Mouse (Mus musculus) liver, embryonic 14.5 days (tissue): ENCODE results near the gene Cdh22. TPM values are rescaled to one million over a fixed set of nuclear protein-coding genes. Genes with fewer than 3 reads are reported as not detected.

ENCODE experiments used
- ATAC-seq: fragments of 200-750 bp; cut with Nextera tagmentation; 2 replicates; pipeline ENCODE4 v1.8.0; 2017; ENCODE audit warnings: moderate number of reproducible peaks, mild to moderate bottlenecking, moderate library complexity; ENCODE audit not compliant: insufficient read depth
- DNase-seq, 3 experiments: peaks; one replicate each; pipeline ENCODE4 v3.0.0-alpha.2; 2012 to 2013; ENCODE audit warnings: low read depth in 3 of 3, low spot score in 3 of 3
- H3K27ac ChIP-seq: fragments of 300-500 bp; sonication (generic); 2 replicates; pipeline ENCODE4 v1.5.1; 2014; ENCODE audit warnings: moderate library complexity, mild to moderate bottlenecking, control low read depth, inconsistent platforms
- H3K27me3 ChIP-seq: fragments of 300-500 bp; sonication (generic); 2 replicates; pipeline ENCODE4 v1.6.1; 2014; ENCODE audit warnings: mild to moderate bottlenecking, low read length, moderate library complexity; ENCODE audit not compliant: control insufficient read depth, insufficient read depth
- H3K36me3 ChIP-seq: fragments of 300-500 bp; sonication (generic); replicated peaks from 2 replicates; pipeline ENCODE4 v1.6.1; 2014; ENCODE audit warnings: low read depth; ENCODE audit not compliant: control insufficient read depth, insufficient read depth
- H3K4me1 ChIP-seq, 2 experiments: fragments of 200-500 bp in 1 of 2; fragments of 300-500 bp in 1 of 2; sonication (generic) in 1 of 2; replicated peaks; 2 replicates each; pipeline ENCODE4 v1.6.1; 2012 to 2014; ENCODE audit warnings: antibody characterized with exemption in 1 of 2, inconsistent platforms in 1 of 2, low read length in 1 of 2; ENCODE audit not compliant: control insufficient read depth in 2 of 2, insufficient read depth in 2 of 2
- H3K4me2 ChIP-seq: fragments of 300-500 bp; sonication (generic); 2 replicates; pipeline ENCODE4 v1.6.1; 2014; ENCODE audit warnings: low read depth, mild to moderate bottlenecking, control low read depth, moderate library complexity
- H3K4me3 ChIP-seq, 2 experiments: fragments of 200-500 bp in 1 of 2; fragments of 300-500 bp in 1 of 2; sonication (generic) in 1 of 2; 2 replicates each; pipeline ENCODE4 v1.5.1; 2012 to 2014; ENCODE audit warnings: low read depth in 2 of 2, low read length in 2 of 2, mild to moderate bottlenecking in 2 of 2, control low read depth in 1 of 2, inconsistent platforms in 1 of 2, moderate library complexity in 1 of 2; ENCODE audit not compliant: insufficient read depth in 1 of 2
- H3K9ac ChIP-seq: fragments of 300-500 bp; sonication (generic); replicated peaks from 2 replicates; pipeline ENCODE4 v1.6.1; 2014; ENCODE audit warnings: mild to moderate bottlenecking, control low read depth, moderate library complexity
- H3K9me3 ChIP-seq: fragments of 300-500 bp; sonication (generic); 2 replicates; pipeline ENCODE4 v1.6.1; 2016; ENCODE audit warnings: low read length, mixed read lengths; ENCODE audit not compliant: control insufficient read depth
- CTCF ChIP-seq: IDR thresholded peaks from 2 replicates; pipeline ENCODE4 v1.5.1; 2016; ENCODE audit warnings: antibody characterized with exemption, low read depth, control low read depth
- EP300 ChIP-seq: IDR thresholded peaks from 2 replicates; pipeline ENCODE4 v1.6.1; 2016; ENCODE audit warnings: antibody characterized with exemption, low read depth
- WGBS: fragments of 180-500 bp; shearing (Covaris S2); extraction: QIAGEN DNeasy Blood & Tissue Kit; methylation state at CpG from one replicate; pipeline ENCODE4 v1.1.7; 2014; ENCODE audit not compliant: insufficient replicate concordance; 5-methylcytosine and 5-hydroxymethylcytosine counted together
- polyA plus RNA-seq, 2 experiments: library from polyadenylated mRNA; depleted of rRNA in 1 of 2; stranded (reverse) in 1 of 2; unstranded in 1 of 2; fragments of >200 nt; fragmentation: Nextera tagmentation in 1 of 2; extraction: Ambion mirVana in 1 of 2; gene quantifications; 2 replicates each; pipeline versions ENCODE4 v1.2.1 to v1.2.3; 2012 to 2014

The Cdh22 gene
- polyA plus RNA-seq, 2 experiments = 0.02 TPM; not detected in 1

- Histone ChIP-seq H3K9ac (no peak overlapping the region), H3K27ac (no peak overlapping the region), H3K4me1 (no peaks in the 10 kb centered on the region), H3K4me2 (no peak overlapping the region), H3K36me3 (no peaks in the 10 kb centered on the region), H3K9me3 (no peaks in the 10 kb centered on the region), H3K4me3 (no peak overlapping the region), H3K27me3 (peaks cover 14% of the 10 kb centered on the region)
- DNase-seq (no peak), ATAC-seq (no peak)
- WGBS = 23% methylated on average over 9 of the region's 9 CpGs
- TF ChIP-seq EP300 (no peak), CTCF (no peak)
Observed at GRCm38 (mm10) chr2:165176965-165177364, 57.7 kb downstream of the Cdh22 start.

DNA sequence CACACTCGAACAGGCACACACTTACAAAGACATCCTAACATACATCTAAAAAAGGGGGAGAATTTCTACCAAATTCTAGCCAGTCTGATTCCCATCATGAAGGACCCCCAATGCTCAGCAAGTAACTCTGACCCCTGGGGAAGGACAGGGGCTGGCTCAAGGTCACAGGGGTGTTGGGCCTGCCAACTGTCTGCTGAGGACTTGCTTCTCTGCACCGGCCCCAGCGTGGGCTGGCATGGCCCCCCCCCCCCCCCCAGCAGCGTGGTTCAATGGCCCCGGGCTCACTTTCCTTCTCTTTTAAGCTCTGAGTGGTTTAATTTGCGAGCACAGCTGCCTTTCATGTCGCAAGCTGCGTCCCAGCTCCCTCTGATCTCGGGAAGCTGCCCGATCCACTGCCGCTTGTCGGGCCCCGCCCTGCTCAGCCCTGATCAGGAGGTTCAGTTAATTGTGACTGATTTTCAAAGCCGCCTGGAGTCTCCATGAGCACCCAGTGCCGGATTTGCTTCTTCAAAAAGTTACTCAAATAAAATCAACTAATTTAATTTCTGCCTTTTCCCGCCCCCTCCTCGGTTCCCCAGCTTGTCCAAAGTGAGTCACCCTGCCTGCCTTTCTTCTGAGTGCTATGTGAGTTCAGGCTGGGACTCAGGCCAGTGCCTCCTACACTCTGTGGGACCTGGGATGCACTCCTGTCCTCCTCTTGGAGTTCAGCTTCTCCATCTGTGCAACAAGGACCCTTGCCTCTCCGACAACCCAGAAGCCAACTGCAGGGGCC lies 67.8 kb downstream of the Cdh22 start:
- no peak overlapping the region for H3K9ac ChIP-seq
- no peak overlapping the region for H3K27ac ChIP-seq
- H3K4me2 ChIP-seq = no peak overlapping the region
- H3K36me3 ChIP-seq = no peaks in the 10 kb centered on the region
- TF ChIP-seq CTCF (no peak), EP300 (no peak)
- no peaks in the 10 kb centered on the region for H3K9me3 ChIP-seq
- no peak for DNase-seq
- no peaks in the 10 kb centered on the region for H3K4me1 ChIP-seq
- no peak overlapping the region for H3K4me3 ChIP-seq
- no peak for ATAC-seq
- H3K27me3 ChIP-seq = no peaks in the 10 kb centered on the region; the same call in none of the 2 replicates
- WGBS = 11% methylated on average over 18 of the region's 18 CpGs

- no peak overlapping the region for H3K4me2 ChIP-seq
- no peak overlapping the region for H3K27ac ChIP-seq
- WGBS = 8% methylated on average over 5 of the region's 5 CpGs
- H3K9me3 ChIP-seq = no peaks in the 10 kb centered on the region
- no peak overlapping the region for H3K4me3 ChIP-seq
- no peaks in the 10 kb centered on the region; the same call in none of the 2 replicates for H3K27me3 ChIP-seq
- TF ChIP-seq EP300 (no peak), CTCF (no peak)
- H3K4me1 ChIP-seq = no peaks in the 10 kb centered on the region
- no peak overlapping the region for H3K9ac ChIP-seq
- DNase-seq = no peak
- H3K36me3 ChIP-seq = no peaks in the 10 kb centered on the region
- no peak for ATAC-seq
Observed at GRCm38 (mm10) chr2:165162221-165162620, 72.4 kb downstream of the Cdh22 start.

DNA sequence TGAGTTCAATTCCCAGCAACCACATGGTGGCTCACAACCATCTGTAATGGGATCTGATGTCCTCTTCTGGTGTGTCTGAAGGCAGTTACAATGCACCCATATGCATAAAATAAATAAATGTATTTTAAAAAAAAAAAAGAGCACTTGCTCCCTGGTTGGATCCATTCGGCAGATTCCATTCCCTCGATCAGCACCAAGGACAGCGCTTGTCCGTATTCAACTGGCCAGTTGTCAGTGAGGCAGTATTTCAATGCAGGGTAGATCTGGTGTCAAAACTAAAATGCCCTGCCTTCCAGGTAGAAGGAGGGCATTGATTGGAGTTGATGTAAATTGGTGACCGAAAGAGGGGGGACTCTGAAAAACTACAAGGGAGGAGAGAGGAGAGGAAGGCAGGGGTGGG lies 74.2 kb downstream of the Cdh22 start:
- no peak for DNase-seq
- no peak for ATAC-seq
- H3K9me3 ChIP-seq = no peaks in the 10 kb centered on the region
- no peak overlapping the region for H3K9ac ChIP-seq
- no peaks in the 10 kb centered on the region for H3K4me1 ChIP-seq
- no peak overlapping the region for H3K4me2 ChIP-seq
- H3K27me3 ChIP-seq = no peaks in the 10 kb centered on the region
- no peak overlapping the region for H3K4me3 ChIP-seq
- H3K36me3 ChIP-seq = no peaks in the 10 kb centered on the region
- 17% methylated on average over 5 of the region's 5 CpGs for WGBS
- H3K27ac ChIP-seq = no peak overlapping the region
- TF ChIP-seq CTCF (no peak), EP300 (no peak)

- no peak for ATAC-seq
- Histone ChIP-seq H3K36me3 (no peaks in the 10 kb centered on the region), H3K27ac (no peak overlapping the region), H3K27me3 (no peaks in the 10 kb centered on the region), H3K9me3 (no peaks in the 10 kb centered on the region), H3K4me2 (no peak overlapping the region), H3K9ac (no peak overlapping the region), H3K4me1 (no peaks in the 10 kb centered on the region), H3K4me3 (no peak overlapping the region)
- WGBS = 15% methylated on average over 15 of the region's 15 CpGs
- no peak for TF ChIP-seq CTCF
- TF ChIP-seq EP300 = no peak
- DNase-seq = peak in 2 of 3 experiments; percentile 16 to 18
Observed at GRCm38 (mm10) chr2:165159055-165159688, 75.5 kb downstream of the Cdh22 start.
